Mouse (Mus musculus) heart, postnatal 25 days (tissue): ENCODE results near the gene Snph. TPM values are rescaled to one million over a fixed set of nuclear protein-coding genes. Genes with fewer than 3 reads are reported as not detected.

Experiments used
- DNase-seq: peaks from one replicate; pipeline ENCODE4 v3.0.0; 2022; ENCODE audit warnings: low spot score
- intact Hi-C: fragments of 180-260 bp; cut with DNase I; formaldehyde crosslinking; loops from one replicate; pipeline ENCODE4 v1.15.1; 2025
- total RNA-seq, 2 experiments: library from RNA; stranded (reverse); gene quantifications; 2 replicates each; pipeline ENCODE4 v1.2.3; 2021

The Snph gene
- total RNA-seq, 2 experiments from 2014 or later, result 5.3 TPM

GRCm38 (mm10) chr2:151549615-151550121, 82.7 kb downstream of the Snph start:
- DNase-seq, result no peak
- intact Hi-C loops, result no loop called here

- intact Hi-C loops, result no loop called here
- DNase-seq, result no peak
Measured at GRCm38 (mm10) chr2:151546571-151546970, 85.8 kb downstream of the Snph start.

GRCm38 (mm10) chr2:151544673-151545072, 87.7 kb downstream of the Snph start:
- DNase-seq, result no peak
- intact Hi-C loops, result loop anchor here (5.0 kb wide), 1 partner anchor 33 kb away; no protein-coding TSS in a partner anchor

GRCm38 (mm10) chr2:151543063-151543895, 89.1 kb downstream of the Snph start:
- DNase-seq, result peak; percentile 34
- intact Hi-C loops, result loop anchor here (2.0 to 5.0 kb wide), 2 partner anchors 34 to 48 kb away; partner anchors contain the start of gene Nsfl1c

GRCm38 (mm10) chr2:151542323-151543062, 89.9 kb downstream of the Snph start, which contains the start of gene Fkbp1a:
TSS of gene Fkbp1a (plus strand) at chr2:151542483.
- DNase-seq, result peak; percentile 97
- intact Hi-C loops, result loop anchor here (2.0 to 5.0 kb wide), 2 partner anchors 35 to 48 kb away; partner anchors contain the start of gene Nsfl1c

Other genes with a start within 250 kb of the Snph start
- not detected for gene 4921509C19Rik, start 156.4 kb downstream of the Snph start, total RNA-seq
- 10 to 100 TPM; 78.5 to 80.0 TPM for gene Nsfl1c, start 138.4 kb downstream of the Snph start, total RNA-seq
- gene Fkbp1a, start 90.1 kb downstream of the Snph start, total RNA-seq, result 100 to 1,000 TPM; 240 to 249 TPM
- gene Sdcbp2, start 60.0 kb downstream of the Snph start, total RNA-seq, result 1 to 10 TPM; 1.0 to 2.3 TPM
- not detected for gene Rad21l, start 35.9 kb upstream of the Snph start, total RNA-seq
- 1 to 10 TPM; 5.3 to 5.7 TPM for gene Tmem74b, start 69.4 kb upstream of the Snph start, total RNA-seq
- gene Psmf1, start 111.6 kb upstream of the Snph start, total RNA-seq, result 10 to 100 TPM; 23.0 to 24.0 TPM
- gene Rspo4, start 210.3 kb upstream of the Snph start, total RNA-seq, result not detected